Mouse (Mus musculus) liver, embryonic 14.5 days (tissue): ENCODE data around the gene Fam189b. TPM values are rescaled to one million over a fixed set of nuclear protein-coding genes. Genes with fewer than 3 reads are reported as not detected.

ENCODE experiments used
- ATAC-seq: fragments of 200-750 bp; cut with Nextera tagmentation; 2 replicates; pipeline ENCODE4 v1.8.0; 2017; ENCODE audit warnings: moderate number of reproducible peaks, mild to moderate bottlenecking, moderate library complexity; ENCODE audit not compliant: insufficient read depth
- DNase-seq, 3 experiments: peaks; one replicate each; pipeline ENCODE4 v3.0.0-alpha.2; 2012 to 2013; ENCODE audit warnings: low read depth in 3 of 3, low spot score in 3 of 3
- H3K27ac ChIP-seq: fragments of 300-500 bp; sonication (generic); 2 replicates; pipeline ENCODE4 v1.5.1; 2014; ENCODE audit warnings: moderate library complexity, mild to moderate bottlenecking, control low read depth, inconsistent platforms
- H3K27me3 ChIP-seq: fragments of 300-500 bp; sonication (generic); 2 replicates; pipeline ENCODE4 v1.6.1; 2014; ENCODE audit warnings: mild to moderate bottlenecking, low read length, moderate library complexity; ENCODE audit not compliant: control insufficient read depth, insufficient read depth
- H3K36me3 ChIP-seq: fragments of 300-500 bp; sonication (generic); replicated peaks from 2 replicates; pipeline ENCODE4 v1.6.1; 2014; ENCODE audit warnings: low read depth; ENCODE audit not compliant: control insufficient read depth, insufficient read depth
- H3K4me1 ChIP-seq, 2 experiments: fragments of 200-500 bp in 1 of 2; fragments of 300-500 bp in 1 of 2; sonication (generic) in 1 of 2; replicated peaks; 2 replicates each; pipeline ENCODE4 v1.6.1; 2012 to 2014; ENCODE audit warnings: antibody characterized with exemption in 1 of 2, inconsistent platforms in 1 of 2, low read length in 1 of 2; ENCODE audit not compliant: control insufficient read depth in 2 of 2, insufficient read depth in 2 of 2
- H3K4me2 ChIP-seq: fragments of 300-500 bp; sonication (generic); 2 replicates; pipeline ENCODE4 v1.6.1; 2014; ENCODE audit warnings: low read depth, mild to moderate bottlenecking, control low read depth, moderate library complexity
- H3K4me3 ChIP-seq, 2 experiments: fragments of 200-500 bp in 1 of 2; fragments of 300-500 bp in 1 of 2; sonication (generic) in 1 of 2; 2 replicates each; pipeline ENCODE4 v1.5.1; 2012 to 2014; ENCODE audit warnings: low read depth in 2 of 2, low read length in 2 of 2, mild to moderate bottlenecking in 2 of 2, control low read depth in 1 of 2, inconsistent platforms in 1 of 2, moderate library complexity in 1 of 2; ENCODE audit not compliant: insufficient read depth in 1 of 2
- H3K9ac ChIP-seq: fragments of 300-500 bp; sonication (generic); replicated peaks from 2 replicates; pipeline ENCODE4 v1.6.1; 2014; ENCODE audit warnings: mild to moderate bottlenecking, control low read depth, moderate library complexity
- H3K9me3 ChIP-seq: fragments of 300-500 bp; sonication (generic); 2 replicates; pipeline ENCODE4 v1.6.1; 2016; ENCODE audit warnings: low read length, mixed read lengths; ENCODE audit not compliant: control insufficient read depth
- CTCF ChIP-seq: IDR thresholded peaks from 2 replicates; pipeline ENCODE4 v1.5.1; 2016; ENCODE audit warnings: antibody characterized with exemption, low read depth, control low read depth
- EP300 ChIP-seq: IDR thresholded peaks from 2 replicates; pipeline ENCODE4 v1.6.1; 2016; ENCODE audit warnings: antibody characterized with exemption, low read depth
- WGBS: fragments of 180-500 bp; shearing (Covaris S2); extraction: QIAGEN DNeasy Blood & Tissue Kit; methylation state at CpG from one replicate; pipeline ENCODE4 v1.1.7; 2014; ENCODE audit not compliant: insufficient replicate concordance; 5-methylcytosine and 5-hydroxymethylcytosine counted together
- polyA plus RNA-seq, 2 experiments: library from polyadenylated mRNA; depleted of rRNA in 1 of 2; stranded (reverse) in 1 of 2; unstranded in 1 of 2; fragments of >200 nt; fragmentation: Nextera tagmentation in 1 of 2; extraction: Ambion mirVana in 1 of 2; gene quantifications; 2 replicates each; pipeline versions ENCODE4 v1.2.1 to v1.2.3; 2012 to 2014

Gene Fam189b
- polyA plus RNA-seq, 2 experiments, result 1.7 to 3.6 TPM

GRCm38 (mm10) chr3:89209731-89210130, 26.8 kb downstream of the Fam189b start:
- H3K4me2 ChIP-seq, result no peak overlapping the region
- H3K36me3 ChIP-seq, result peaks cover 18% of the 10 kb centered on the region
- peaks cover 9 to 12% of the 10 kb centered on the region in 2 experiments for H3K4me1 ChIP-seq
- H3K27me3 ChIP-seq, result no peaks in the 10 kb centered on the region
- no peak overlapping the region for H3K27ac ChIP-seq
- no peak for TF ChIP-seq EP300
- no peak for TF ChIP-seq CTCF
- no peak for ATAC-seq
- H3K4me3 ChIP-seq, result no peak overlapping the region
- no peaks in the 10 kb centered on the region for H3K9me3 ChIP-seq
- WGBS, result 72% methylated on average over 7 of the region's 7 CpGs
- no peak for DNase-seq
- H3K9ac ChIP-seq, result no peak overlapping the region

GRCm38 (mm10) chr3:89210162-89210561, 27.2 kb downstream of the Fam189b start:
- Histone ChIP-seq H3K9me3 (no peaks in the 10 kb centered on the region), H3K4me1 (peaks cover 11 to 13% of the 10 kb centered on the region in 2 experiments), H3K4me3 (no peak overlapping the region), H3K4me2 (no peak overlapping the region), H3K36me3 (peaks cover 18% of the 10 kb centered on the region), H3K27me3 (no peaks in the 10 kb centered on the region), H3K9ac (no peak overlapping the region), H3K27ac (no peak overlapping the region)
- ATAC-seq (no peak), DNase-seq (no peak)
- no peak for TF ChIP-seq CTCF
- TF ChIP-seq EP300, result no peak
- 79% methylated on average over 13 of the region's 13 CpGs for WGBS

GRCm38 (mm10) chr3:89210731-89211130, 27.8 kb downstream of the Fam189b start:
- no peak for DNase-seq
- no peaks in the 10 kb centered on the region for H3K9me3 ChIP-seq
- ATAC-seq, result no peak
- TF ChIP-seq EP300 (no peak), CTCF (no peak)
- H3K4me3 ChIP-seq, result no peak overlapping the region
- 63% methylated on average over 7 of the region's 7 CpGs for WGBS
- no peak overlapping the region for H3K27ac ChIP-seq
- H3K27me3 ChIP-seq, result no peaks in the 10 kb centered on the region; the same call in 1 of the 2 replicates
- peaks cover 18% of the 10 kb centered on the region for H3K36me3 ChIP-seq
- no peak overlapping the region for H3K9ac ChIP-seq
- peaks cover 15 to 18% of the 10 kb centered on the region in 2 experiments for H3K4me1 ChIP-seq
- H3K4me2 ChIP-seq, result no peak overlapping the region

- under 1% methylated on average over 69 of the region's 69 CpGs for WGBS
- TF ChIP-seq EP300 (no peak), CTCF (no peak)
- peak overlapping the region; percentile 73 for H3K9ac ChIP-seq
- peak overlapping the region; percentile 75 to 78 for H3K4me3 ChIP-seq
- DNase-seq (peak; percentile 79 to 84 (median 84)), ATAC-seq (peak; percentile 89)
- H3K27me3 ChIP-seq, result no peaks in the 10 kb centered on the region; the same call in 1 of the 2 replicates
- peak overlapping the region; percentile 74 for H3K4me2 ChIP-seq
- H3K36me3 ChIP-seq, result peaks cover 4% of the 10 kb centered on the region
- H3K9me3 ChIP-seq, result no peaks in the 10 kb centered on the region
- H3K4me1 ChIP-seq, result peaks cover 16 to 19% of the 10 kb centered on the region in 2 experiments
- peak overlapping the region; percentile 5 for H3K27ac ChIP-seq
Measured at GRCm38 (mm10) chr3:89213803-89214530, 31.0 kb downstream of the Fam189b start.

- H3K4me3 ChIP-seq, result peak within 1 kb of the TSS; percentile 75 to 78
- ATAC-seq, result no peak
- TF ChIP-seq CTCF (no peak), EP300 (no peak)
- WGBS, result 4% methylated on average over 19 of the region's 19 CpGs
- peaks cover 16 to 19% of the 10 kb centered on the region in 2 experiments for H3K4me1 ChIP-seq
- peak within 1 kb of the TSS; percentile 5 for H3K27ac ChIP-seq
- H3K27me3 ChIP-seq, result no peaks in the 10 kb centered on the region; the same call in 1 of the 2 replicates
- no peaks in the 10 kb centered on the region for H3K9me3 ChIP-seq
- no peak for DNase-seq
- H3K4me2 ChIP-seq, result peak within 1 kb of the TSS; percentile 74
- no peaks in the 10 kb centered on the region for H3K36me3 ChIP-seq
- peak within 1 kb of the TSS; percentile 73 for H3K9ac ChIP-seq
Measured at GRCm38 (mm10) chr3:89214681-89215411, 31.9 kb downstream of the Fam189b start, which contains the start of gene Thbs3. TSS of gene Thbs3 (plus strand) at chr3:89215180.
